Mouse (Mus musculus): ENCODE results near the gene Snrnp70.

The Snrnp70 gene

GRCm38 (mm10) chr7:45337469-45337868, 58.1 kb downstream of the Snrnp70 start:
- no peak for DNase-seq (ENCODE audit: low spot score in 2 of 2)

- no peak for DNase-seq (ENCODE audit: low spot score in 2 of 2)
Observed at GRCm38 (mm10) chr7:45336319-45336718, 59.2 kb downstream of the Snrnp70 start.

GRCm38 (mm10) chr7:45335056-45335455, 60.5 kb downstream of the Snrnp70 start, which contains the start of gene Hrc:
Hrc (plus strand) TSS chr7:45335290.
- no peak for DNase-seq (ENCODE audit: low spot score in 2 of 2)

GRCm38 (mm10) chr7:45334605-45335004, 60.9 kb downstream of the Snrnp70 start:
- DNase-seq (ENCODE audit: low spot score in 2 of 2), result no peak

GRCm38 (mm10) chr7:45333431-45333982, 62.0 kb downstream of the Snrnp70 start, which contains the start of gene Trpm4:
Trpm4 (minus strand) TSS chr7:45333780.
- DNase-seq (ENCODE audit: low spot score in 2 of 2), result peak; percentile 44 to 81

GRCm38 (mm10) chr7:45332685-45333425, 62.7 kb downstream of the Snrnp70 start:
- peak in 1 of 2 experiments; percentile 37 for DNase-seq (ENCODE audit: low spot score in 2 of 2)

- no peak for DNase-seq (ENCODE audit: low spot score in 2 of 2)
Observed at GRCm38 (mm10) chr7:45331502-45331901, 64.0 kb downstream of the Snrnp70 start.

GRCm38 (mm10) chr7:45328841-45329475, 66.6 kb downstream of the Snrnp70 start:
- no peak for DNase-seq (ENCODE audit: low spot score in 2 of 2)

Measured in spleen, postnatal 10 days (tissue).